16 mouse cellular contexts compared by ENCODE assay signal in the genomic region with DNA sequence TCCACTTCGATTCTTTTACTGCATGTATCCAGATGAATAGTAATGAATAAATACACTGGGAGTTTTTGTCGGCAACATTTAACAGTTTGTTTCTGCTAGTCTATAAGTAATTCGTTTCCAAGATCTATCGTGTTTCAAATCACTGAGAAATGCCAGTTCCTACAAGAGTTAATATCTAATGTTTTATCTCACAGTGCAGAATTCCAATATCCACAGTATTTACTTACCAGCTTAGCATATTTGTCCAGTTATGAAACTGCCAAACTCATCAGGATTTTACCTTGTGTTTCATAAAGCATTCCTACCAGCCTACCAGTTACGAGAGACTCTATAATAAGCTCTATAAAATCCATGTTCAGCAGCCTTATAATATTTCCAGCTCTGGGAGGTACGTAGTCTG.
DNase-seq lines count a peak whose midpoint lies in the region; TF ChIP-seq lines count a peak whose summit lies in the region.
"Had no signal": no experiment of that assay in that cellular context is flagged by ENCODE, and none has a peak within 500 bp of the region (broad histone marks: within the 10 kb centered on the region; RNA-seq: fewer than 3 reads in every experiment).

No protein-coding gene starts in this region.

- no peak for TF ChIP-seq POLR2A in liver, adult 2 months (IDR thresholded peaks at IDR 0.05; ENCODE audit: extremely low read depth, insufficient read depth, low read length)

- no peak overlapping the region for H3K4me3 ChIP-seq in liver, adult 2 months (ENCODE audit: insufficient read depth, low read depth, low read length)

- no peak overlapping the region for H3K27ac ChIP-seq in liver, adult 2 months (replicated peaks; ENCODE audit: insufficient read depth, low read depth, low read length)

- peaks cover 8% of the 10 kb centered on the region; the same call in 1 of the 2 replicates for H3K4me1 ChIP-seq in liver, adult 2 months (ENCODE audit: control insufficient read depth, insufficient read depth, low read length)

- no peak for TF ChIP-seq CTCF in liver, adult 2 months (IDR thresholded peaks at IDR 0.05; ENCODE audit: low read depth, low read length)

- WGBS in liver, adult 2 months = 43% methylated on average over 6 of the region's 6 CpGs

- H3K27me3 ChIP-seq in liver, adult 2 months (ENCODE audit: control insufficient read depth, insufficient read depth, low read length) = no peaks in the 10 kb centered on the region
- H3K27me3 ChIP-seq: CH12.LX, Patski had no signal

- H3K36me3 ChIP-seq in liver, adult 2 months (ENCODE audit: control insufficient read depth, insufficient read depth, low read length) = no peaks in the 10 kb centered on the region
- H3K36me3 ChIP-seq: G1E had no signal

- DNase-seq in liver, adult 2 months (ENCODE audit: extremely low read depth, low read depth, low spot score) = peak; percentile 79
- no peak for DNase-seq in liver
- DNase-seq: adrenal gland, adult 2 months; adrenal gland, adult 8-10 months; adrenal gland, postnatal 10 days; adrenal gland, postnatal 14 days; adrenal gland, postnatal 25 days; adrenal gland, postnatal 36 days; B cell, adult 2 months; cerebellum, adult 11 months; cerebellum, adult 11-12 months; cerebellum, adult 18-20 months; cerebellum, adult 2 months had no signal

- no peaks in the 10 kb centered on the region for H3K79me2 ChIP-seq in liver, adult 2 months (ENCODE audit: control insufficient read depth, insufficient read depth, low read length)

- no peak overlapping the region for H3K9ac ChIP-seq in liver, adult 2 months (ENCODE audit: low read depth, low read length)
